Comparison of ENCODE assay signal across 28 mouse cellular contexts in the genomic region with DNA sequence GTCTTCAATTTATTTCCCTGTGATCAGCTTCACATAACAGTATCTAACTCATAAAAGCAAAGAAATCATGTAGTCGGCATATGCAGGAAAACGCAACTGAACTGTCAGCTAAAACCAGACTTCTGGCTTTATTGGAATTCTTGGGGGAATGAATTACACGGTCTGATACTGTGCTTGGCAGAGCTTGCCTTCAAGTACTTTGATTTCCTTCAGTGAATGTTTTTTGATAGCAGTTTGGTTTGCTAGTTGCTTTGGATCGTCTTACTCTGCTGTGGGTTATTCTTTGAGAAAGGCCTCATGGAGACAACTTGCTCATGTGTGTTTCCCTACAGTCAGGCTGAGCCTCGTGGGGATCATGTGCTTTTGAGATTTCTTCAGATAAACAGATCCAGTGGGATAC. TPM values are rescaled to one million over a fixed set of nuclear protein-coding genes. Genes with fewer than 3 reads are reported as not detected.
A peak's percentile ranks its signal among the peaks of the same experiment; 100 is the strongest.
DNase-seq lines count a peak whose midpoint lies in the region; ATAC-seq and TF ChIP-seq lines count a peak whose summit lies in the region.
"Had no signal": no experiment of that assay in that cellular context is flagged by ENCODE, and none has a peak within 500 bp of the region (broad histone marks: within the 10 kb centered on the region; RNA-seq: fewer than 3 reads in every experiment).

No protein-coding gene starts in this region.

- H3K4me3 ChIP-seq in forebrain, postnatal 0 days (ENCODE audit: low read depth, low read length): no peak overlapping the region
- no peak overlapping the region for H3K4me3 ChIP-seq in forebrain, embryonic 10.5 days
- no peak overlapping the region for H3K4me3 ChIP-seq in layer of hippocampus, adult 2 months
- no peak overlapping the region for H3K4me3 ChIP-seq in embryonic fibroblast, embryonic 13.5 days (ENCODE audit: insufficient read depth, low read length)
- no peak overlapping the region for H3K4me3 ChIP-seq in kidney, embryonic 15.5 days (replicated peaks)
- H3K4me3 ChIP-seq: embryonic facial prominence, embryonic 15.5 days; erythroblast, embryonic 14.5 days; forebrain, embryonic 13.5 days; gastrocnemius, adult 2 months; heart, adult 2 months; heart, embryonic 10.5 days; heart, embryonic 13.5 days; hindbrain, embryonic 10.5 days; hindbrain, embryonic 13.5 days; intestine, embryonic 15.5 days had no signal

- H3K27ac ChIP-seq in forebrain, postnatal 0 days (ENCODE audit: low read depth, low read length): no peak overlapping the region
- no peak overlapping the region for H3K27ac ChIP-seq in forebrain, embryonic 10.5 days
- peak overlapping the region; percentile 68 for H3K27ac ChIP-seq in layer of hippocampus, adult 2 months
- peak overlapping the region; percentile 51; the same call in 1 of the 2 replicates for H3K27ac ChIP-seq in embryonic fibroblast, embryonic 13.5 days (ENCODE audit: insufficient read depth, low read length)
- no peak overlapping the region for H3K27ac ChIP-seq in kidney, embryonic 15.5 days
- H3K27ac ChIP-seq: embryonic facial prominence, embryonic 15.5 days; forebrain, embryonic 13.5 days; gastrocnemius, adult 2 months; heart, adult 2 months; heart, embryonic 10.5 days; heart, embryonic 13.5 days; hindbrain, embryonic 10.5 days; hindbrain, embryonic 13.5 days; intestine, embryonic 15.5 days had no signal

- no peak for TF ChIP-seq POLR2A in embryonic fibroblast, embryonic 13.5 days (IDR thresholded peaks at IDR 0.05; ENCODE audit: low read depth, low read length)

- no peaks in the 10 kb centered on the region for H3K27me3 ChIP-seq in forebrain, postnatal 0 days (ENCODE audit: insufficient read depth, low read length)
- no peaks in the 10 kb centered on the region for H3K27me3 ChIP-seq in forebrain, embryonic 10.5 days (ENCODE audit: poor library complexity, severe bottlenecking)
- no peaks in the 10 kb centered on the region for H3K27me3 ChIP-seq in kidney, embryonic 15.5 days
- H3K27me3 ChIP-seq: CH12.LX; embryonic facial prominence, embryonic 15.5 days; forebrain, embryonic 13.5 days; heart, embryonic 13.5 days; hindbrain, embryonic 13.5 days; intestine, embryonic 15.5 days; Patski had no signal

- WGBS in forebrain, postnatal 0 days: 78% methylated on average over 5 of the region's 5 CpGs
- WGBS in forebrain, embryonic 10.5 days: 93% methylated on average over 5 of the region's 5 CpGs
- WGBS in kidney, embryonic 15.5 days: 75% methylated on average over 5 of the region's 5 CpGs

- H3K4me2 ChIP-seq in forebrain, postnatal 0 days (ENCODE audit: low read depth): no peak overlapping the region
- H3K4me2 ChIP-seq in kidney, embryonic 15.5 days: no peak overlapping the region
- H3K4me2 ChIP-seq: embryonic facial prominence, embryonic 15.5 days; forebrain, embryonic 13.5 days; heart, embryonic 13.5 days; hindbrain, embryonic 13.5 days; intestine, embryonic 15.5 days had no signal

- H3K9me3 ChIP-seq in forebrain, postnatal 0 days (ENCODE audit: low read length): no peaks in the 10 kb centered on the region
- H3K9me3 ChIP-seq in forebrain, embryonic 10.5 days: peaks cover 10% of the 10 kb centered on the region
- H3K9me3 ChIP-seq in kidney, embryonic 15.5 days (replicated peaks): 0 out of 2 replicates have a peak, but pooled peaks cover 3% of the 10 kb centered on the region
- H3K9me3 ChIP-seq: embryonic facial prominence, embryonic 15.5 days; G1E; heart, embryonic 10.5 days; intestine, embryonic 15.5 days had no signal

- H3K4me1 ChIP-seq in forebrain, postnatal 0 days (ENCODE audit: insufficient read depth): no peaks in the 10 kb centered on the region
- H3K4me1 ChIP-seq in forebrain, embryonic 10.5 days: no peaks in the 10 kb centered on the region
- peaks cover 3% of the 10 kb centered on the region for H3K4me1 ChIP-seq in embryonic fibroblast, embryonic 13.5 days (ENCODE audit: control insufficient read depth, insufficient read depth, low read length)
- H3K4me1 ChIP-seq in kidney, embryonic 15.5 days: no peaks in the 10 kb centered on the region
- H3K4me1 ChIP-seq: embryonic facial prominence, embryonic 15.5 days; forebrain, embryonic 13.5 days; heart, embryonic 10.5 days; hindbrain, embryonic 13.5 days; intestine, embryonic 15.5 days had no signal

- H3K9ac ChIP-seq in forebrain, postnatal 0 days: no peak overlapping the region
- no peak overlapping the region for H3K9ac ChIP-seq in kidney, embryonic 15.5 days
- H3K9ac ChIP-seq: embryonic facial prominence, embryonic 15.5 days; forebrain, embryonic 13.5 days; heart, embryonic 13.5 days; hindbrain, embryonic 13.5 days; intestine, embryonic 15.5 days had no signal

- peak; percentile 47; the same call in 1 of the 2 replicates for ATAC-seq in forebrain, postnatal 0 days
- no peak for ATAC-seq in kidney, embryonic 15.5 days (replicated peaks; ENCODE audit: low FRiP score)
- ATAC-seq: forebrain, embryonic 13.5 days; hindbrain, embryonic 16.5 days; intestine, embryonic 15.5 days; Patski had no signal

- no peak for TF ChIP-seq CTCF in forebrain, postnatal 0 days (IDR thresholded peaks at IDR 0.05; ENCODE audit: low read depth)
- no peak for TF ChIP-seq CTCF in layer of hippocampus, adult 2 months (conservative IDR thresholded peaks at IDR 0.05)
- TF ChIP-seq CTCF in embryonic fibroblast, embryonic 13.5 days (IDR thresholded peaks at IDR 0.05; ENCODE audit: borderline replicate concordance, insufficient read depth, low read length): no peak

- DNase-seq in forebrain, postnatal 0 days: peak; percentile 21
- DNase-seq in forebrain, embryonic 10.5 days (ENCODE audit: extremely low spot score, low spot score): no peak
- DNase-seq in layer of hippocampus, adult 2 months (ENCODE audit: low spot score in 2 of 2): no peak
- no peak for DNase-seq in layer of hippocampus, postnatal 10 days (ENCODE audit: low spot score in 2 of 2)
- no peak for DNase-seq in adrenal gland, postnatal 4 days (ENCODE audit: low spot score in 2 of 2)
- DNase-seq: adrenal gland, postnatal 10 days; adrenal gland, postnatal 36 days; B cell, adult 2 months; cerebellum, adult 11 months; cerebellum, adult 2 months; cerebellum, adult 9-11 months; gastrocnemius, adult 2 months; gastrocnemius, postnatal 14 days; heart, adult 2 months had no signal

- no peaks in the 10 kb centered on the region for H3K36me3 ChIP-seq in forebrain, postnatal 0 days (ENCODE audit: insufficient read depth)
- peaks cover 31% of the 10 kb centered on the region for H3K36me3 ChIP-seq in forebrain, embryonic 10.5 days (replicated peaks)
- H3K36me3 ChIP-seq in kidney, embryonic 15.5 days: peaks cover 21% of the 10 kb centered on the region
- H3K36me3 ChIP-seq: G1E had no signal

RNA-seq across cellular contexts. Expression of a gene that starts 52.7 kb away (rescaled TPM):
- 6.5 and 8.7 TPM in 2 replicates for total RNA-seq in forebrain, postnatal 0 days (2014; rRNA removed)
- 2.6 and 3.6 TPM in 2 replicates for polyA plus RNA-seq in forebrain, postnatal 0 days (2015; fragmentation: Nextera tagmentation; extraction: Ambion mirVana)
- polyA plus RNA-seq in forebrain, embryonic 10.5 days (2016; fragmentation: Nextera tagmentation; extraction: Ambion mirVana): 17.1 and 17.4 TPM in 2 replicates
- total RNA-seq in layer of hippocampus, adult 2 months (2021): 10 to 100 TPM; 40.0 to 40.8 TPM
- total RNA-seq in layer of hippocampus, postnatal 10 days (2021): 10 to 100 TPM in 1 of 2 experiments, 1 to 10 TPM in 1; 9.5 to 10.2 TPM
- 27.8 and 37.6 TPM in 2 replicates for polyA plus RNA-seq in embryonic fibroblast, embryonic 13.5 days (2011; ENCODE audit: insufficient read length, low read depth, missing spikeins)
- 10 to 100 TPM; 22.2 to 26.6 TPM for total RNA-seq in adrenal gland, postnatal 4 days (2021)
- polyA plus RNA-seq in kidney, embryonic 15.5 days (2015; fragmentation: Nextera tagmentation; extraction: Ambion mirVana): 20.2 and 21.3 TPM in 2 replicates
- total RNA-seq: CH12.LX had no signal
- polyA plus RNA-seq: erythroblast, embryonic 14.5 days; G1E had no signal

Comparison
In these comparisons a context has a peak if more than half of its experiments do, and no peak if none do; other contexts are left out.
1. H3K27ac ChIP-seq: peak in layer of hippocampus, adult 2 months (single experiment) and embryonic fibroblast, embryonic 13.5 days (single experiment); none in forebrain, postnatal 0 days (single experiment), forebrain, embryonic 10.5 days (single experiment) and kidney, embryonic 15.5 days (single experiment).